Mouse (Mus musculus): Measurements from ENCODE around the gene Mfsd2b.
A peak's percentile ranks its signal among the peaks of the same experiment; 100 is the strongest.
"Not testable (repeated sequence)": the region's sequence is repeated elsewhere in the genome, so short reads cannot be mapped to it uniquely, and the experiment has no call there.

The Mfsd2b gene

GRCm38 (mm10) chr12:4874161-4874927 lies at the start of gene Mfsd2b:
Mfsd2b (minus strand) TSS chr12:4874359.
- DNase-seq (ENCODE audit: low read depth) = peak; percentile 78

GRCm38 (mm10) chr12:4917805-4918591 lies 43.8 kb upstream of the Mfsd2b start:
- peak; percentile 82 for DNase-seq (ENCODE audit: low read depth)

GRCm38 (mm10) chr12:4916994-4917804 lies 43.0 kb upstream of the Mfsd2b start, which contains the start of gene Atad2b:
Atad2b (plus strand) TSS chr12:4917353.
- peak; percentile 97 for DNase-seq (ENCODE audit: low read depth)

DNA sequence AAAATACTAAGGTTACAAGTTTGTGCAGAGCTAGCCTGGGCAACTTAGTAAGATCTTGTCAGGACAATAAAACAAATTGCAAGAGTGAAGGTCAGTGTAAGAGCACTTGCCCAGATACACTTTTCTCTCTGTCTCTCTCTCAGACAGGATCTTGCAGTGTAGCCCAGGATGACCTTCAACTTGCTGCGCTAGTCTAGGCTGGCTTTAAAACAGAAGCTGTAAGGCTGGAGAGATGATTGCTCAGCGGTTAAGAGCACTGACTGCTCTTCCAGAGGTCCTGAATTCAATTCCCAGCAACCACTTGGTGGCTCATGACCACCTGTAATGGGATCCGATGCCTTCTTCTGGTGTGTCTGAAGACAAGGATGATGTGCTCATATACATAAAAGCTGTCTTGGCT lies 40.8 kb upstream of the Mfsd2b start:
- no peak for DNase-seq (ENCODE audit: low read depth)

DNA sequence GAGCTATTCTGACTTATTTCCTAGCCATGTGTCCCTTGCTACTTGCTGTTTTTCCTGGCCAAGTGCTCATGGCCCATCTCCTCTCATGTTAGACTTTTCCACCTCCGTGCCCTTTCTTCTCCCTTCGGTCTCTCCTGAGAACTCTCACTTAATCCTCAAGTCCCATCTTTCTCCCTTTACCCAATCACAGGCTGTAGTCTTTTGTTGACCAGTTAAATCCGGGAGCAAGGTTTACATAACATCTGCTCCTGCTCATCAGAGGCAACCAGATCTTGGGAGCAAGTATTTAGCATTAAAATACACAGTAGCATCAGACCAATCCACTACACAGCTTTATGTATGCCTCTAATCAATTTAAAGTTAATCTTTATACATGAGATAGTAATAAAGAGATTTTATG lies 40.3 kb upstream of the Mfsd2b start:
- DNase-seq (ENCODE audit: low read depth) = no peak

- DNase-seq (ENCODE audit: low read depth) = no peak
Measured at GRCm38 (mm10) chr12:4911716-4912115, 37.6 kb upstream of the Mfsd2b start.

GRCm38 (mm10) chr12:4910496-4910895 lies 36.3 kb upstream of the Mfsd2b start:
- not testable (repeated sequence) for DNase-seq (ENCODE audit: low read depth)

- DNase-seq (ENCODE audit: low read depth) = peak; percentile 26
Measured at GRCm38 (mm10) chr12:4908391-4908790, 34.2 kb upstream of the Mfsd2b start.

DNA sequence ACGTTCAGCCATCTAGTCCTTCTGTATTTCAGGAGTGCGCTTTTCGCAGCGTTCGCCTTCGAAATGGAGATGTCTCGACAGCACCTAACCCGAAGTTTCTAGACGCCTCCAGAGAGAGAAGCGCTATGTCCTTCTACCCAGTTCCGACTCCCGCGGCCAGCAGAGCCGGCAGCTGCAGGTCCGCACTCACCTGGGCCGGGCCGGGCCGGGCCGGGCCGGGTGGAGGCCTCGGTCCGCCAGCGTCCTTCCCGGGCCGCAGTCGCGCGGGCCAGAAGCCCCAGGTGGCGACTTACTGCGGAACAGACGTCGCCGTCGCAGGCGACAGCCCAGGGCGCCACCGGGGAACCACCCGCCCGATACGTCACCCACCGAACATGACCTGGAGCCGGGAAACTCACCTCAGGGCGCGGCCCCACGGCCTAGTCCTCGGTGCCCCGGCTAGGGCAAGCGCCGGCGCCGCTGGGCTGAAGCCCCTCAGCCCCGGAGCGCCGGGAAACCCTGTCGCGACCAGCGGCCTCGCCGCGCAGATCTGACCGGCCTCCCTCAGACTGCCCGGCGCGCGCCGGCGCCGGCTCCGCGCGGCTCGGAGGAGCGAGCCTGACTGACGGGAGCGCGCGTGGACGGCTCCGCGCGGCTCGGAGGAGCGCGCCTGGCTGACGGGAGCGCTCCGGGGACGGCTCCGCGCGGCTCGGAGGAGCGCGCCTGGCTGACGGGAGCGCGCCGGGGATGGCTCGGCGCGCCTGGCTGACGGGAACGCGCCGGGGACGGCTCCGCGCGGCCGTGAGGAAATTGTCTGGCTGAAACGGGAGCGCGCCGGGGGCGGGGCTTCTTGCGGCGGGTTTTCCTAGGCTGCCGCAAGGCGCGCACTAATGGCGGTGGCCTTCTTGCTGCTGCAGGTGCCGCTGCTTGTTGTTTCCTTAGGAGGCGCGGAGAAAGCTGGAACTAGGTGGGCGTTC lies 33.1 kb upstream of the Mfsd2b start, which contains the start of gene Ubxn2a:
Gene Ubxn2a (minus strand): TSS at position 755 of the 956 bp plus-strand sequence.
- peak; percentile 96 for DNase-seq (ENCODE audit: low read depth)

DNA sequence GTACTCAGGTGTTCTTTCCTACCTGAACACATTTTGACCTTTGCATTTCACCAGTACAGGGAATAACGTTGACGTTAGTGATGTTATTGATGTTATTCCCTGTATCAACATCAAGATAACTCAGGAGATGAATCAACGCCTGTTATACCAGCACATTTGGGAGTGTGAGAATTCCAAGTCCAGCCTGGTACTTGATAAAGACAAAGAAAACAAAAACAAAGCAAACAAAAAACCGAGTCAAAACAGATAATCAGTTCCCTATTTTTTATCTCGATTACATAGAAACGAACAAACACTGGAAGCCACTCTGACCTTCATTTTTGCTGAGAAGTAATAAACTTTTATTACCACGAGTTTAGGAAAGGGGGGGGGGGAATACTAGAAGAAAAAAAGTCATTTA lies 32.3 kb upstream of the Mfsd2b start:
- no peak for DNase-seq (ENCODE audit: low read depth)

DNA sequence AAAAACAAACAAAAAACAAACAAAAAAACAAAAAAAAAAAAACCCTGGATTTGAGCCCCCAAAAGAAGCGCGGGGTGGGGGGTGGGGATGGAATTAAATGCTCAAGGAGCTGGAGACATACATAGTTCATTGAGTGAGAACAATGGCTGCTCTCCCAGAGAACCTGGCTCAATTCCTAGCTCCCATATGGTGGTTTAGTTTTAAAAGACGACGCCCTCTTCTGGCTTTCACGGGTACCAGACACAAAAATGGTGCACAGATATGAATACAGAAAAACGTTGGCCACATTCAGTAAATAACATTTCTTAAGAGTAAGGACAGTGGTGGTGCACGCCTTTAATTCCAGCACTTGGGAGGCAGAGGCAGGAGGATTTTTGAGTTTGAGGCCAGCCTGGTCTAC lies 31.8 kb upstream of the Mfsd2b start:
- peak; percentile 55 for DNase-seq (ENCODE audit: low read depth)

DNA sequence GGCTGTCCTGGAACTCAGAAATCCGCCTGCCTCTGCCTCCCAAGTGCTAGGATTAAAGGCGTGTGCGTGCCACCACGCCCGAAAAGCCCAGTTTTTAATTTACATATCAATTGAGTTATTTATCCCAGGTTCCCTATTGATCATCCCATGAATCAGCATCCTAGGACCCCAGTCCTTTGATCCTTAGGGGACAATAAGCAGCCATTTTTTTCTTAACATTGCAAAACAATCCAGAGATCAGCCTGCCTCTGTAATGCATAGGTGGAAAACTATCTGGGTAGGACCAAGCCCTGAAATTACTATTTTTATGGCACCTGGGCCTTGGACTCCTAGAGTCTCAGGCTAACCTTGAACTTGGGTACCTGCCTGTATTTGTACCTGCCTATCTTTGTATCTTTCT lies 23.9 kb upstream of the Mfsd2b start:
- no peak for DNase-seq (ENCODE audit: low read depth)

DNA sequence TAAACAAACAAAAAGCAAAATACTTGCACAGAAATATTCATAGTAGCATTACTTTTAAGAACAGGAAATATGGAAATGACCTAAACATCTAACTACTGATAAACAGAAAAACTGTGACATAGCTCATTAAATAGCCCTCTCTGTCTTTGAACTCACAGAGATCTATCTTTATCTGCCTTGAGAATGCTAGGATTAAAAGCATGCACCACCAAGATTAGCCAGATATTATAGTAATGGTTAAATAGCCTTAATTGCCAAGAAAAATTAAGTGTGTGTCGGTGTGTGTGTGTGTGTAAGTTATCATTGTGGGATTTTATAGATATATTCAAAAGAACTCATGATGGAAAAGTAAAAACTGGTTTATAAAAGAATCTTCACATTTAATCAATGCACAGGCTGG lies 15.7 kb upstream of the Mfsd2b start:
- no peak for DNase-seq (ENCODE audit: low read depth)

GRCm38 (mm10) chr12:4889251-4889650 lies 15.1 kb upstream of the Mfsd2b start:
- DNase-seq (ENCODE audit: low read depth) = no peak

DNA sequence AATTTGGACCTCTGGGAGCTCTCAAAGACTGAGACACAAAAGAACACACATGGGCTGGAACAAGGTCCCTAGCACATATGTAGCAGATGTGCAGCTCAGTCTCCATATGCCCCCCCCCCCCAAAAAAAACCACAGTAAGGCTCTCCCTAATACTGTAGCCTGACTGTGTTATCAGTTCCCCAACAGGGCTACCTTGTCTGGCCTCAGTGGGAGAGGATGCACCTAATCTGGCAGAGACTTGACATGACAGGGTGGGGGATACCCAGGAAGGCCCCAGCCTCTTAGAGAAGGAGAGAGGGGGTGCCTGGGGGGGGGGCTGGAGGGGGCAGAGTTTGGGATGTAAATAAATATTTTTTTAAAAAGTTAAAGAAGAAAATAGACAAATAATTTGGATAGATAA lies 14.6 kb upstream of the Mfsd2b start:
- DNase-seq (ENCODE audit: low read depth) = no peak

GRCm38 (mm10) chr12:4886581-4886980 lies 12.4 kb upstream of the Mfsd2b start:
- DNase-seq (ENCODE audit: low read depth) = not testable (repeated sequence)

DNA sequence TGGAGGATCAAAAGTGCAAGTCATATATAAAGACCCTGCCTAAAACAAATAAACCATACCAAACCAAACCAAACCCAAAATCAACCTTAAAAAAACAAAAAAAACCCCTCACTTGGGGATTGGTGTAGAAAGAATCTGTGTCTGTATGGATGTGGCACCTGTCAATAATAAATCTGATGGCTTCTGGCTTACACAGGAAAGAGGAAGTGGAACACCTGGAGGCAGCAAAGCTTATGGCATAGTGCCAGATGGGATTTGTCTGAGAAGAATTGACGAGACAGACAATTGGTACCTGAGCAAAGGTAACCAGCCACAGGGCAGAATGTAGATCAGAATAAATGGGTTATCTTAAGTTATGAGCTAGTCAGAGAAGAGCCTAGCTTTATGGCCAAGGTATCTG lies 10.9 kb upstream of the Mfsd2b start:
- no peak for DNase-seq (ENCODE audit: low read depth)

DNA sequence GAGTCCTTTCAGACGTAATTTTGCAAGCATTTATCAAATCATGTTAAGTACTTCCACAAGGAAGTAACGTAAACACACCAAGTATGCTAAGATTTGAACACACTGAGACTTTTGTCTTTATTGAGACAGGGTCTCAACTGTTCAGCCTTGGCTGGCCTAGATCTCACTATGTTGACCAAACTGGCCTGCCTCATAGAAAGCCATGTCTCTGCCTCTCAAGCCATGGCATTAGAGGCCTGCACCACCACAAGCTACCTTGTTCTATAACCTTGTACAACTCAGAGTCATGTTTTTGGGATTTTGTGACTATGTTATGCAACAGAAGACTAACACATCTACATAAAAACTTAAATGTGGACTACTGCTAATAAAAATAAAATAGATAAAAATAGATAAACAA lies 7.9 kb upstream of the Mfsd2b start:
- no peak for DNase-seq (ENCODE audit: low read depth)

GRCm38 (mm10) chr12:4879048-4879447 lies 4.9 kb upstream of the Mfsd2b start:
- peak; percentile 44 for DNase-seq (ENCODE audit: low read depth)

- no peak for DNase-seq (ENCODE audit: low read depth)
Measured at GRCm38 (mm10) chr12:4878296-4878783, 4.2 kb upstream of the Mfsd2b start.

DNA sequence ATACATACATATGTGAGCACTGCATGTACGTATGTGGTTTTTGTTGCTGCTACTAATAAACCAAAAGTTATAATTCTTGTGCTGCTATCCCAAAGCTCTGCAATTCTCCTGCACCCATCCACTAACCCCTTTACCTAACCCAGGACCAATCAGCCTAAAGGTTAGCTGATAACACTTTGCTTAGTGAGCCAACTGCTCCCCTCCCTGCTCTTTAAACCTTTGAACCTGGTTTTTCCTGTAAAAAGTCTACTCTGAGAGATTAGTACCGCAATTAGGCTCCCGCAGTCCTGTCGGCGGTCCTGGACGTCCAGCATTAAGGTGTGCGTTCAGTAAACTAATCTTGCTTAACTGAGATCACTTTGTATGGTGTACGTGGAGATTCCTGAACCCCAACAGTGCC lies 1.5 kb upstream of the Mfsd2b start:
- DNase-seq (ENCODE audit: low read depth) = no peak

Measured in induced T-regulatory cell, adult 2 months (primary cell).